Mouse (Mus musculus): Measurements from ENCODE around the gene Snx32. TPM values are rescaled to one million over a fixed set of nuclear protein-coding genes. Genes with fewer than 3 reads are reported as not detected.

Snx32 gene
- polyA plus RNA-seq, 1 experiment = 10.8 TPM

DNA sequence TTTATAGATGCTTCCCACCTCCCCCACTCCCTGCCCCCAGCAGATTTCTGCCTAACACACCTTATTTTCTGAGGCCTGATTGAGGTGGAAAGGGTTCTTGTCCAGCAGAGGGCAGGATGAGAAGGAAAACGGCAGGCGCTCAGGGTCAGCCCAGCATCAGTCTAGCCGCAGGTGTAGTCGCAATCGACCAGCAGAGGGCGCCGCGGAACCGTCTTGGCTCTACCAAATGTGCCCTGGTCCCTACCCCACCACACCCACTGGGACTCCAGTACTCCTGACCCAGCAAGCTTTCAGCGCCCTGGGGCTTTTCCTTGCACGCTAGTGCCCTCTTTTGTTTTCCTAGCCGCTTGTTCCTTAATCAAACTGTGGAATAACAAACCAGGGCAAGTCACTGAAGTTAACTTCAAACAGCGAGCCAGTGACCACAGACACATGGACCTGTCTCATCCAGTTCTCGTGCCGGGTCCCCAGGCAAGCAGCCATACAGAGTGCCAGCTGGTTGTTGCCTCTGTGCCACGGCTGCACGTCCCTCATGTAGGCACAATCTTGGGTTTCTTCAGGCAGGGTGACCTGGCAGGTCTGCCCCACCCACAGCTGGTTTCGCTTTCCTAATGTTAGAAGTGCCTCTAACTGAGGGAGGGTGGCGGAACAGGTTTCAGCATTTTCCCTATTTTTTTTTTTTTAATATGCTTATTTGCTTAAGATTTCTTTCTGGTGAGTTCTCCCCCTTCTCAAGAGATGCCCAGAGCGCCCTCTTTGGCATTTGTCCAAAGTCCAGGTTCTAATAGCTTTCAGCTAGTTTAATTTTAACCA, 19.2 kb upstream of the Snx32 start:
- Histone ChIP-seq H3K4me1 (ENCODE audit: control insufficient read depth, insufficient read depth, insufficient read length) (peaks cover 5% of the 10 kb centered on the region; the same call in 1 of the 2 replicates), H3K4me3 (ENCODE audit: extremely low read depth, insufficient read depth, insufficient read length) (peak overlapping the region; percentile 40; the same call in 1 of the 2 replicates), H3K36me3 (ENCODE audit: control insufficient read depth, insufficient read depth, low read length) (no peaks in the 10 kb centered on the region), H3K27me3 (ENCODE audit: control insufficient read depth, insufficient read depth, low read length) (no peaks in the 10 kb centered on the region), H3K27ac (ENCODE audit: insufficient read depth, low read length) (0 out of 2 replicates have a peak overlapping the region, but pooled peaks have one; percentile 18)
- DNase-seq (ENCODE audit: low read depth in 1 of 2, low spot score in 2 of 2) = peak; percentile 78 to 94
- 19% methylated on average over 20 of the region's 20 CpGs for WGBS
- TF ChIP-seq CTCF (IDR thresholded peaks at IDR 0.05; ENCODE audit: extremely low read depth, insufficient read depth, insufficient read length, insufficient replicate concordance) (peak; percentile 100), POLR2A (IDR thresholded peaks at IDR 0.05; ENCODE audit: low read depth, low read length) (no peak)

DNA sequence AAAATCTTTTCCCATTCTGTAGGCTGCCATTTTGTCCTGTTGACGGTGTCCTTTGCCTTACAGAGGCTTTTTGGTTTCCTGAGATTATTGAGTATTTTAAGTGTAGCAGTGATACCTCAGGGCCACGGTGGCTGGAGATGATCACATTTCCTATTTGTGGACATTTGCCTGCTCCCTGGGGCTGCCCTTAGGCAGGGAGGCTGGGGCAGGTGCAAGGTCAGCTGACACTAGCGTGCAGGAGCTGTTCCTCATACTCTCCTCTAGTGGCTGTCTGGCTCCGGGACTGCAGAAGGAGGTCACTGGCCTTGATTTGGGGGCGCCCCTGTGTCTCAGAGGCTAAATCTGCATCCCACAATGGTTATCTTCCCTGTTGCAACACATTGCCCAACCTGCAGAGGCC, 14.9 kb upstream of the Snx32 start:
- peaks cover 5% of the 10 kb centered on the region; the same call in 1 of the 2 replicates for H3K4me1 ChIP-seq (ENCODE audit: control insufficient read depth, insufficient read depth, insufficient read length)
- WGBS = 81% methylated on average over 5 of the region's 5 CpGs
- no peak overlapping the region for H3K4me3 ChIP-seq (ENCODE audit: extremely low read depth, insufficient read depth, insufficient read length)
- H3K36me3 ChIP-seq (ENCODE audit: control insufficient read depth, insufficient read depth, low read length) = no peaks in the 10 kb centered on the region
- TF ChIP-seq POLR2A (IDR thresholded peaks at IDR 0.05; ENCODE audit: low read depth, low read length) (no peak), CTCF (IDR thresholded peaks at IDR 0.05; ENCODE audit: extremely low read depth, insufficient read depth, insufficient read length, insufficient replicate concordance) (no peak)
- DNase-seq (ENCODE audit: low read depth in 1 of 2, low spot score in 2 of 2) = no peak
- no peaks in the 10 kb centered on the region for H3K27me3 ChIP-seq (ENCODE audit: control insufficient read depth, insufficient read depth, low read length)
- no peak overlapping the region for H3K27ac ChIP-seq (ENCODE audit: insufficient read depth, low read length)

DNA sequence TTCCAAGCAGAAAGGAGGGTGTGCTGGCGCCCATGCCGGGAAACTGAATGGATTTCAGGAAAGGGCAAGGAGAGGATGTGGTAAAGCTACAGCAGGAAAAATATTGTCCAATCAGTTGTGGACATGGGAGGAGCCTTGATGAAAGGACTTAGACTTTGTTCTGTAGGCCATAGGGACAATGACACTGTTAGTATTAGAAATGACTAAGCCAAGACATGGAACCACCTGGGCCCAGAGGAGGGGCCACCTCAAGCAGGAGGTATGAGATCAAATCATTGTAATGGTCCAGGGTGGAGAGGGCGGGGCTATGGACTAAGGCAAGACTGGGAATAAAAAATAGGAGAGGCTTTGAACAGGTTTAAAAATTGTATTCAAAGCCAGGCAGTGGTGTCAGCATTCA, 8.4 kb upstream of the Snx32 start:
- DNase-seq (ENCODE audit: low read depth in 1 of 2, low spot score in 2 of 2) = no peak
- TF ChIP-seq POLR2A (IDR thresholded peaks at IDR 0.05; ENCODE audit: low read depth, low read length) (no peak), CTCF (IDR thresholded peaks at IDR 0.05; ENCODE audit: extremely low read depth, insufficient read depth, insufficient read length, insufficient replicate concordance) (no peak)
- no peak overlapping the region for H3K27ac ChIP-seq (ENCODE audit: insufficient read depth, low read length)
- no peak overlapping the region for H3K4me3 ChIP-seq (ENCODE audit: extremely low read depth, insufficient read depth, insufficient read length)
- no peaks in the 10 kb centered on the region for H3K36me3 ChIP-seq (ENCODE audit: control insufficient read depth, insufficient read depth, low read length)
- H3K4me1 ChIP-seq (ENCODE audit: control insufficient read depth, insufficient read depth, insufficient read length) = no peaks in the 10 kb centered on the region
- no peaks in the 10 kb centered on the region for H3K27me3 ChIP-seq (ENCODE audit: control insufficient read depth, insufficient read depth, low read length)
- 92% methylated on average over 3 of the region's 3 CpGs for WGBS

DNA sequence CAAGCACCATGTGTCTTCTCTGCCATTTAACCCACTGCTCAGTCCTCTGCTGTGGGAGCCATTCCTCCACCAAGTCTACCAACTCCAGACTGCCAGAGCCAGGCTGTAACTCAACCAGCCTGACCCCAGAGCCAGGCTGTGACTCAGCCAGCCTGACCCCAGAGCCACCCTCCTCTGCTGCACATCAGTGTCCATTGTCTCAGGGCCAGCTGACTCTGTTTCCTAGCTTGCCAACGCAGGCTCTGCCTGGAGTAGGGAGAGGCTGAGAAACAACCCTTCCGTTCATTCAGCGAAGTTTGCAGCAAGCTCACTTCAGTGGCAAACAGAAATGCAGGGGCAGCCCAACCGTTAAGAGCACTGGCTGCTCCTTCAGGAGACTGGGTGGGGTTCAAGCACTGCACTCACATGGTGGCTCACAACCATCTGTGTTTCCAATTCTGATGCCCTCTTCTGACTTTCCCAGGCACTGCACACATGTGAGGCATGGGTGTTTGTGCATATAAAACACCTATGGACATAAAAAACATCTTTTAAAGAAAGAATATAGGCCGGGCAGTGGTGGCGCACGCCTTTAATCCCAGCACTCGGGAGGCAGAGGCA, 6.7 kb upstream of the Snx32 start:
- TF ChIP-seq CTCF (IDR thresholded peaks at IDR 0.05; ENCODE audit: extremely low read depth, insufficient read depth, insufficient read length, insufficient replicate concordance) (no peak), POLR2A (IDR thresholded peaks at IDR 0.05; ENCODE audit: low read depth, low read length) (no peak)
- no peaks in the 10 kb centered on the region; the same call in 1 of the 2 replicates for H3K4me1 ChIP-seq (ENCODE audit: control insufficient read depth, insufficient read depth, insufficient read length)
- no peaks in the 10 kb centered on the region for H3K27me3 ChIP-seq (ENCODE audit: control insufficient read depth, insufficient read depth, low read length)
- DNase-seq (ENCODE audit: low read depth in 1 of 2, low spot score in 2 of 2) = no peak
- H3K27ac ChIP-seq (ENCODE audit: insufficient read depth, low read length) = no peak overlapping the region
- H3K4me3 ChIP-seq (ENCODE audit: extremely low read depth, insufficient read depth, insufficient read length) = no peak overlapping the region
- 94% methylated on average over 8 of the region's 8 CpGs for WGBS
- no peaks in the 10 kb centered on the region for H3K36me3 ChIP-seq (ENCODE audit: control insufficient read depth, insufficient read depth, low read length)

DNA sequence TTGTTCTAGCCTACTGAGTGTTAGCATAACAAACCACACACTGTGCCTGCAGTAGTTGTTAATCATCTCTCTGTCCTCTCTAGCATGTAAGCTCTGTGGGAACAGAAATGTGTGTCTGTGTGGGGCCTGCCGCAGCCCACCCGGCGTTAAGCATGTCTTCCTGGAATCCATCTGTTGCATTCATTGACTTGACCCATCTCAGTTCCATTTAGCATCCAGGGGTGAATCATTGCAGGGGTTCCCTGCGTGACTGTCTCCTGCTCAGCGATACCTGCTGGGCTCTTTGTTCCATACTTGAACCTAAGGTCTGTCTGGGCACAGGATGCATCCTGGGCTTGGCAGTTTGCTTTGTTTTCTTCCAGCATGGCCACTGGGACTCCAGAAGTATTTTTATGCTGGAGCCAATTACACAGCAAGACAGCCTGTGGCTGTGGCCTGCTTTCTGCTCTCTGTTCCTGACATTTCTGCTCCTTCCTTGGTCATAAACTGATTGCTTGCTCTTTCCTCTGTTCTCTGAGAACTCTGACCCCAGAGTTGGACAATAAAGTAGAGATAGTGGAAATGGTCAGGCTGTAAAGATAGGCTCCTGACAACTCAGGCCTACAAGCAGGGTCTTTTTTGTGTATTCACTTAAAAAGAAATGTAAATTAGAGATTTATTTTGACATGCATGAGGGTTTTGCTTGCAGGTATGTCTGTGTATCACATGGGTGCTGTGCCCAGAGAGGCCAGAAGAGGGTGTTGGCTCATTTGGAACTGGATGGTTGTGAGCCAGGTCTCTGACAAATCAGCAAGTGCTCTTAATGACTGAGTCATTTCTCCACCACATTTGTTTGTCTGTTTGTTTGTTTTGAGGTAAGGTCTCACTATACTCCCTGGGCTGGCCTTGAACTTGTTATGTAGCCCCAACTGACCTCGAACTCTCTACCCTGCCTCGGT, 5.8 kb upstream of the Snx32 start:
- H3K27ac ChIP-seq (ENCODE audit: insufficient read depth, low read length) = no peak overlapping the region
- 96% methylated on average over 7 of the region's 7 CpGs for WGBS
- TF ChIP-seq POLR2A (IDR thresholded peaks at IDR 0.05; ENCODE audit: low read depth, low read length) (no peak), CTCF (IDR thresholded peaks at IDR 0.05; ENCODE audit: extremely low read depth, insufficient read depth, insufficient read length, insufficient replicate concordance) (no peak)
- H3K4me1 ChIP-seq (ENCODE audit: control insufficient read depth, insufficient read depth, insufficient read length) = peaks cover 6% of the 10 kb centered on the region; the same call in 1 of the 2 replicates
- DNase-seq (ENCODE audit: low read depth in 1 of 2, low spot score in 2 of 2) = no peak
- no peaks in the 10 kb centered on the region for H3K36me3 ChIP-seq (ENCODE audit: control insufficient read depth, insufficient read depth, low read length)
- no peaks in the 10 kb centered on the region for H3K27me3 ChIP-seq (ENCODE audit: control insufficient read depth, insufficient read depth, low read length)
- H3K4me3 ChIP-seq (ENCODE audit: extremely low read depth, insufficient read depth, insufficient read length) = no peak overlapping the region

DNA sequence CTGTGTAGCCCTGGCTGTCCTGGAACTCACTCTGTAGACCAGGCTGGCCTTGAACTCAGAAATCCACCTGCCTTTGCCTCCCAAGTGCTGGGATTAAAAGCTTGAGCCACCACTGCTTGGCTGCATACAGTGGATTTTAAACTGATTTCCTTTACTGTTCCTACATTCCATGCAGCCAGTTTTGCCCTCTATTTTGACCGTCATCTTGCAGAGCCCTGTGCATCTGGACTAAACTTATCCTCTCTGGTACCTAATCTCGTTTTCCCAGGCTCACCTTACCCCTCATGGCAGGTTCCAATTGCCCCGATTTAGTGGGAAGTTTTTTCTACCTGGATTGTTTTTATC, 2.6 kb upstream of the Snx32 start:
- H3K27ac ChIP-seq (ENCODE audit: insufficient read depth, low read length) = 0 out of 2 replicates have a peak overlapping the region, but pooled peaks have one; percentile 8
- 56% methylated on average over 3 of the region's 3 CpGs for WGBS
- TF ChIP-seq CTCF (IDR thresholded peaks at IDR 0.05; ENCODE audit: extremely low read depth, insufficient read depth, insufficient read length, insufficient replicate concordance) (no peak), POLR2A (IDR thresholded peaks at IDR 0.05; ENCODE audit: low read depth, low read length) (no peak)
- peaks cover 7% of the 10 kb centered on the region; the same call in 1 of the 2 replicates for H3K4me1 ChIP-seq (ENCODE audit: control insufficient read depth, insufficient read depth, insufficient read length)
- no peak for DNase-seq (ENCODE audit: low read depth in 1 of 2, low spot score in 2 of 2)
- no peaks in the 10 kb centered on the region for H3K36me3 ChIP-seq (ENCODE audit: control insufficient read depth, insufficient read depth, low read length)
- H3K27me3 ChIP-seq (ENCODE audit: control insufficient read depth, insufficient read depth, low read length) = no peaks in the 10 kb centered on the region
- no peak overlapping the region for H3K4me3 ChIP-seq (ENCODE audit: extremely low read depth, insufficient read depth, insufficient read length)

Data from spleen, adult 2 months (tissue).